Mouse (Mus musculus): ENCODE results near the gene Ciita.

DNA sequence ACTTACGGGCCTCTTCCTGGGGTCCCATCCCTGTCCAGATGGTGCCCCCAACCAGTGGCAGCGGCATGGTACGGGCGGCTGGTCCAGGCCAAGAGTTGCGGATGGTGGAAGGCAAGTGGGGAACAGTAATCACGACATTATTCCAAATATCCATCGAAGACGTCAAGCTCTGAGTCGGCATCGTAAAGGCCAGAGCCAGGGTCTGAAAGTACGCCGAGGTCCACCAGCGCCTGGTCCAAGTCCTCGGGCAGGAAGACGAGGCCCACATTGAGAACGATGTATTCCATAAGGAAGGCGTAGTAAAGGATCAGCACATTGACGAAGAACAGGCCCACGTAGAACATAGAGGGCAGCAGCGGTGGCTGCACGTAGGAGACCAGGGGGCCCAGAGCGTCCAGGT lies 62.4 kb downstream of the Ciita start:
- TF ChIP-seq CTCF (IDR thresholded peaks at IDR 0.05; ENCODE audit: low read depth, low read length) (no peak), EP300 (IDR thresholded peaks at IDR 0.05; ENCODE audit: insufficient read depth, low read depth, low read length) (no peak)

Measured in ES-Bruce4 (cell line).